Mouse (Mus musculus): ENCODE data around the gene Magohb. TPM values are rescaled to one million over a fixed set of nuclear protein-coding genes. Genes with fewer than 3 reads are reported as not detected.
"Not testable (repeated sequence)": the region's sequence is repeated elsewhere in the genome, so short reads cannot be mapped to it uniquely, and the experiment has no call there.

The Magohb gene
- polyA plus RNA-seq, 1 experiment from 2014 or later = 22.8 TPM

DNA sequence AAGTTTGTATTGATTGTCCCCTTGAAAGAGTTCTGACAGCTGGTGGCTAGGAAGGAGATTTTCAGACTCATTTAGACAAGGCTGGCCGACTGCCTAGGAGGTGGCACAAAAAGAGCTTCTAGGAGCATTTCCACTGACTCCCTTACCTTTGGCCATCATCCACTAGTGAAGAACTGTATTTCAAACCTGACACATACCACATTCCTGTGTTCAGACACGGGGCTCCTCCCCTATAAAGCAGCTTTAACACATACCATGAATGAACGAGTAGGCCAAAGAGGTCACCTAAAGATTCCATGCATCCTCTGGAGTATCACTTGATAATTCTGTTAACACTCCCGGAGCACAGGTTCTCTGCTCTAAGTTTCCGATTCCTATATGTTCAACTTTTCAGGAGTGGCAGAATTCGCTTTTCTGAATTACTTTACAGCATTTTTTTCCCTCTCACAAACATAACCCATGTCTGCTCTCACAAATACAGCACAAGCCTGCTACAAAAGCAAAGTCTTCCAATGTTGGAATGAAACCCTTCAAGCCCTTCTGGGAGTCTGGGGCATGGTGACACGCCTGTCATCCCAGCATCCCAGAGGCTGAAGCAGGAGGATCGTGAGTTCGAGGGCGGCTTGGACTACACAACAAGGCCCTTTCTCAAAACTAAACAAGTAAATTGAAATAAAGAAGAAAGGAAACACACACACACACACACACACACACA, 611 bp downstream of the Magohb start:
- 18% methylated on average over 10 of the region's 10 CpGs for WGBS (ENCODE audit: insufficient replicate concordance)
- TF ChIP-seq CTCF (IDR thresholded peaks at IDR 0.05; ENCODE audit: low read depth) (no peak), EP300 (IDR thresholded peaks at IDR 0.05; ENCODE audit: low read depth) (no peak)
- no peak for DNase-seq
- peak overlapping the region; percentile 79 for H3K4me3 ChIP-seq (ENCODE audit: low read depth, low read length)
- H3K4me2 ChIP-seq (ENCODE audit: low read depth, low read length) = peak overlapping the region; percentile 81
- H3K9ac ChIP-seq (replicated peaks) = peak overlapping the region; percentile 74
- ATAC-seq = no peak; the same call in 1 of the 2 replicates
- no peaks in the 10 kb centered on the region for H3K9me3 ChIP-seq (ENCODE audit: low read length)
- H3K4me1 ChIP-seq (ENCODE audit: insufficient read depth) = peaks cover 15% of the 10 kb centered on the region
- no peak overlapping the region for H3K27ac ChIP-seq (ENCODE audit: low read depth)
- H3K36me3 ChIP-seq (replicated peaks; ENCODE audit: insufficient read depth, low read length) = no peaks in the 10 kb centered on the region
- H3K27me3 ChIP-seq (ENCODE audit: insufficient read depth, low read length) = no peaks in the 10 kb centered on the region

DNA sequence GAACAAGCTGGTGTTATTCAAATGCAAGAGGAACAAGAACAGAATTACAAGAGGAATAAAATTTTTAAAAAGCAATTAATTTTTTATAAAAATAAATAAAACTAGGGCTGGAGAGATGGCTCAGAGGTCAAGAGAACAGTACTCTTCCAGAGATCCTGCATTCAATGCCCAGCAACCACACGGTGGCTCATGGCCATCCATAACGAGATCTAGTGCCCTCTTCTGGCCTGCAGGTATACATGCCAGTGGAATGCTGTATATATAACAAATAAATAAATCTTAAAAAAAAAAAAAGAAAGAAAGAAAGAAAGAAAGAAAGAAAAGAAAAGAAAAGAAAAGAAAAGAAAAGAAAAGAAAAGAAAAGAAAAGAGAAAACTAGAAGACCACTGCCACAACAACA, 2.6 kb downstream of the Magohb start:
- peaks cover 2% of the 10 kb centered on the region; the same call in 1 of the 2 replicates for H3K36me3 ChIP-seq (replicated peaks; ENCODE audit: insufficient read depth, low read length)
- DNase-seq (peak; percentile 26), ATAC-seq (no peak)
- no peaks in the 10 kb centered on the region for H3K9me3 ChIP-seq (ENCODE audit: low read length)
- H3K4me2 ChIP-seq (ENCODE audit: low read depth, low read length) = no peak overlapping the region
- no peak overlapping the region for H3K4me3 ChIP-seq (ENCODE audit: low read depth, low read length)
- no peak for TF ChIP-seq EP300 (IDR thresholded peaks at IDR 0.05; ENCODE audit: low read depth)
- TF ChIP-seq CTCF (IDR thresholded peaks at IDR 0.05; ENCODE audit: low read depth) = peak; percentile 76
- no peaks in the 10 kb centered on the region for H3K27me3 ChIP-seq (ENCODE audit: insufficient read depth, low read length)
- peaks cover 15% of the 10 kb centered on the region for H3K4me1 ChIP-seq (ENCODE audit: insufficient read depth)
- H3K9ac ChIP-seq (replicated peaks) = no peak overlapping the region
- H3K27ac ChIP-seq (ENCODE audit: low read depth) = no peak overlapping the region
- WGBS (ENCODE audit: insufficient replicate concordance) = 11% methylated on average over 2 of the region's 2 CpGs

DNA sequence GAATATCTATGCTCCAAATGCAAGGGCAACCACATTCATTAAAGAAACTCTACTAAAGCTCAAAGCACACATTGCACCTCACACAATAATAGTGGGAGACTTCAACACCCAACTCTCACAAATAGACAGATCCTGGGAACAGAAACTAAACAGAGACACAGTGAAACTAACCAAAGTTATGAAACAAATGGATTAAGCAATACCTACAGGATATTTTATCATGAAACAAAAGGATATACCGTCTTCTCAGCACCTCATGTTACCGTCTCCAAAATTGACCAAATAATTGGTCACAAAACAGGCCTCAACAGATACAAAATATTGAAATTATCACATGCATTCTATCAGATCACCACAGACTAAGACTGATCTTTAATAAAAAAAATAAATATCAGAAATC, 14.9 kb downstream of the Magohb start:
- DNase-seq; H3K9me3 ChIP-seq (ENCODE audit: low read length); H3K9ac ChIP-seq (replicated peaks); H3K36me3 ChIP-seq (replicated peaks; ENCODE audit: insufficient read depth, low read length); H3K27me3 ChIP-seq (ENCODE audit: insufficient read depth, low read length); H3K4me2 ChIP-seq (ENCODE audit: low read depth, low read length); H3K27ac ChIP-seq (ENCODE audit: low read depth); H3K4me1 ChIP-seq (ENCODE audit: insufficient read depth); ATAC-seq; H3K4me3 ChIP-seq (ENCODE audit: low read depth, low read length): not testable (repeated sequence)
- 71% methylated on average over 2 of the region's 2 CpGs for WGBS (ENCODE audit: insufficient replicate concordance)

DNA sequence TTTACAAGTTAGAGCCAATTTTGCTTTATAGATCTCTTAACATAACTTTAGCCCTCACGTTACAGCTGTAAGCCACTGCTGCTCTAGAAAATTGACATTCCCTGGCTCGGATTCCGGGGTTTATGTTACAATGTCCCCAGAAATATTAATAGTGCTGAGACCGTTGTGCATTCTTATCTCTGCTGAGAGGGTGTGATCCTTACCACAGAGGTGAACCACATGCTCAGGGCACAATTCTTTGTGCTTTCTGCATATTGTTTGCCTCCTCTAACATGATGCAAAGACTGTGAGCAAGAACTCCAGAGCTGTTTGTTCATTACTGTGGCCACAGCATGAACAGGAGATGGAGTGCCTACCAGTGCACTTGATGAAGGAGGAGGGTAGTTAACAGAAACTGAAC, 16.4 kb downstream of the Magohb start:
- TF ChIP-seq CTCF (IDR thresholded peaks at IDR 0.05; ENCODE audit: low read depth) (no peak), EP300 (IDR thresholded peaks at IDR 0.05; ENCODE audit: low read depth) (no peak)
- ATAC-seq = 0 out of 2 replicates have a peak, but pooled peaks have one; percentile 41

DNA sequence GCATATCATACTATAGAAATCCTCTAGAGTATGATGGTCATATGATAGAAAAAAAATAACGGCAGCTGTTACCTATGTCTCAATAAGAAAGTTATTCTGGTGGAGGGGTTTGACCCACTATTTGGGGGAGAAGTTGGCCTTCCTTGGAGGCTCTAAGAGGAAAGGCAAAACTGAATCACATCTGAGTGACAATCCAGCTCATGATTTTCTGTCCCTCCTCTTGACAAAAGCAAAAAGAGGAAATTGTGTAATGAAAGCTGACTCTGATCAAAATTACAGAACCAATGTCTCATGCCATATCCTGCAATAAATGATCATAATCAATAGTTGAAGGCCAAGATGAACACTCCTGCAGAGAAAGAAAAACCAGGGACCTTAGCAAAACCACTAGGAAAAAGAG, 20.7 kb downstream of the Magohb start:
- no peaks in the 10 kb centered on the region for H3K27me3 ChIP-seq (ENCODE audit: insufficient read depth, low read length)
- no peaks in the 10 kb centered on the region for H3K36me3 ChIP-seq (replicated peaks; ENCODE audit: insufficient read depth, low read length)
- H3K4me3 ChIP-seq (ENCODE audit: low read depth, low read length) = no peak overlapping the region
- DNase-seq (no peak), ATAC-seq (no peak)
- H3K9ac ChIP-seq (replicated peaks) = no peak overlapping the region
- H3K4me2 ChIP-seq (ENCODE audit: low read depth, low read length) = no peak overlapping the region
- WGBS (ENCODE audit: insufficient replicate concordance) = 78% methylated on average over 1 of the region's 1 CpGs
- no peak overlapping the region for H3K27ac ChIP-seq (ENCODE audit: low read depth)
- H3K9me3 ChIP-seq (ENCODE audit: low read length) = no peaks in the 10 kb centered on the region
- TF ChIP-seq EP300 (IDR thresholded peaks at IDR 0.05; ENCODE audit: low read depth) (no peak), CTCF (IDR thresholded peaks at IDR 0.05; ENCODE audit: low read depth) (no peak)
- 0 out of 2 replicates have a peak, but pooled peaks cover 3% of the 10 kb centered on the region for H3K4me1 ChIP-seq (ENCODE audit: insufficient read depth)

More for the DNA sequence above, 16.4 kb downstream of the Magohb start:
- Histone ChIP-seq H3K4me3 (ENCODE audit: low read depth, low read length) (no peak overlapping the region), H3K27ac (ENCODE audit: low read depth) (no peak overlapping the region), H3K9me3 (ENCODE audit: low read length) (no peaks in the 10 kb centered on the region), H3K36me3 (replicated peaks; ENCODE audit: insufficient read depth, low read length) (no peaks in the 10 kb centered on the region), H3K4me1 (ENCODE audit: insufficient read depth) (0 out of 2 replicates have a peak, but pooled peaks cover 6% of the 10 kb centered on the region), H3K27me3 (ENCODE audit: insufficient read depth, low read length) (no peaks in the 10 kb centered on the region), H3K4me2 (ENCODE audit: low read depth, low read length) (no peak overlapping the region), H3K9ac (replicated peaks) (no peak overlapping the region)
- 57% methylated on average over 4 of the region's 4 CpGs for WGBS (ENCODE audit: insufficient replicate concordance)
- DNase-seq = no peak

DNA sequence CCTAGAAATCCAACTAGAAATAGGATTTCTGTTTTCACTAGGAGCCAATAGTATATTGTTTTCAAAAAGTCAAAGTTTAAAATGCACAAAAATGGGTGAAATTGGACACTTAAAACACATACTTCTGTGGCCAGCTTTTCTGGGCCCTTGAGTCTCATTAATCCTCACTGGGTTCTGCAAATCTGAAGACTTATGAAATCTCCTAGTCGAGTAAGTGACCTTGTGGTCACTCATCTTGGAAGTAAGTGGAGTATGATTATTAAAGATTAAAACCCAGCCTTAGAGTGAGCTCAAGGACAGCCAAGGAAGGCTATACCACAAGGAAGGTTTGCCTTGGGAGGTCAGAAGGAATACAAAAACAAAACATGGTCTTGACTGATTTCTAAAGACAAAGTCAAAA, 22.7 kb downstream of the Magohb start:
- no peak overlapping the region for H3K4me3 ChIP-seq (ENCODE audit: low read depth, low read length)
- no peak for ATAC-seq
- no peaks in the 10 kb centered on the region for H3K4me1 ChIP-seq (ENCODE audit: insufficient read depth)
- H3K4me2 ChIP-seq (ENCODE audit: low read depth, low read length) = no peak overlapping the region
- H3K36me3 ChIP-seq (replicated peaks; ENCODE audit: insufficient read depth, low read length) = no peaks in the 10 kb centered on the region
- no peak overlapping the region for H3K9ac ChIP-seq (replicated peaks)
- H3K9me3 ChIP-seq (ENCODE audit: low read length) = no peaks in the 10 kb centered on the region
- DNase-seq = no peak
- peak overlapping the region; percentile 49; the same call in 1 of the 2 replicates for H3K27ac ChIP-seq (ENCODE audit: low read depth)
- WGBS (ENCODE audit: insufficient replicate concordance) = 54% methylated on average over 1 of the region's 1 CpGs
- TF ChIP-seq EP300 (IDR thresholded peaks at IDR 0.05; ENCODE audit: low read depth) = no peak
- TF ChIP-seq CTCF (IDR thresholded peaks at IDR 0.05; ENCODE audit: low read depth) = no peak
- H3K27me3 ChIP-seq (ENCODE audit: insufficient read depth, low read length) = no peaks in the 10 kb centered on the region
